Mouse (Mus musculus) midbrain, embryonic 11.5 days (tissue): ENCODE results near the gene Fah. TPM values are rescaled to one million over a fixed set of nuclear protein-coding genes. Genes with fewer than 3 reads are reported as not detected.

Source experiments
- ATAC-seq: fragments of 200-750 bp; cut with Nextera tagmentation; 2 replicates; pipeline ENCODE4 v1.8.0; 2017; ENCODE audit warnings: moderate TSS enrichment, moderate library complexity; ENCODE audit not compliant: low FRiP score
- DNase-seq: peaks from one replicate; pipeline ENCODE4 v3.0.0; 2015; ENCODE audit warnings: low spot score; ENCODE audit errors: missing footprints
- H3K27ac ChIP-seq: fragments of 300-500 bp; sonication (generic); 2 replicates; pipeline ENCODE4 v1.5.1; 2014; ENCODE audit warnings: low read depth, low read length
- H3K27me3 ChIP-seq: fragments of 300-500 bp; sonication (generic); 2 replicates; pipeline ENCODE4 v1.6.1; 2014; ENCODE audit warnings: mild to moderate bottlenecking, low read length, moderate library complexity, mixed read lengths; ENCODE audit not compliant: control insufficient read depth, insufficient read depth
- H3K36me3 ChIP-seq: fragments of 300-500 bp; sonication (generic); 2 replicates; pipeline ENCODE4 v1.6.1; 2014; ENCODE audit warnings: mild to moderate bottlenecking, low read length, moderate library complexity, mixed read lengths; ENCODE audit not compliant: control insufficient read depth, insufficient read depth
- H3K4me1 ChIP-seq: fragments of 300-500 bp; sonication (generic); 2 replicates; pipeline ENCODE4 v1.6.1; 2014; ENCODE audit warnings: low read length; ENCODE audit not compliant: control insufficient read depth, insufficient read depth
- H3K4me2 ChIP-seq: fragments of 300-500 bp; sonication (generic); 2 replicates; pipeline ENCODE4 v1.6.1; 2014; ENCODE audit warnings: mild to moderate bottlenecking, moderate library complexity
- H3K4me3 ChIP-seq: fragments of 300-500 bp; sonication (generic); 2 replicates; pipeline ENCODE4 v1.5.1; 2014; ENCODE audit warnings: low read depth, low read length
- H3K9ac ChIP-seq: fragments of 300-500 bp; sonication (generic); 2 replicates; pipeline ENCODE4 v1.6.1; 2014; ENCODE audit warnings: low read length
- H3K9me3 ChIP-seq: fragments of 300-500 bp; sonication (generic); 2 replicates; pipeline ENCODE4 v1.6.1; 2016; ENCODE audit warnings: low read length; ENCODE audit not compliant: control insufficient read depth
- WGBS: fragments of 180-500 bp; shearing (Covaris S2); extraction: QIAGEN DNeasy Blood & Tissue Kit; methylation state at CpG from one replicate; pipeline ENCODE4 v1.1.7; 2014; 5-methylcytosine and 5-hydroxymethylcytosine counted together
- polyA plus RNA-seq: library from polyadenylated mRNA; unstranded; fragments of >200 nt; fragmentation: Nextera tagmentation; extraction: Ambion mirVana; gene quantifications from 2 replicates; pipeline ENCODE4 v1.2.1, GENCODE M21; 2014

Fah gene
- polyA plus RNA-seq, 1 experiment from 2014 or later: 3.9 TPM

- 84% methylated on average over 3 of the region's 3 CpGs for WGBS
- H3K9ac ChIP-seq: no peak overlapping the region
- no peak overlapping the region for H3K4me2 ChIP-seq
- DNase-seq: no peak
- no peak overlapping the region for H3K27ac ChIP-seq
- no peaks in the 10 kb centered on the region for H3K9me3 ChIP-seq
- no peak for ATAC-seq
- H3K27me3 ChIP-seq: peaks cover 7% of the 10 kb centered on the region; the same call in 1 of the 2 replicates
- H3K36me3 ChIP-seq: no peaks in the 10 kb centered on the region
- H3K4me3 ChIP-seq: no peak overlapping the region
- H3K4me1 ChIP-seq: peaks cover 2% of the 10 kb centered on the region; the same call in 1 of the 2 replicates
Observed at GRCm38 (mm10) chr7:84601331-84601730, 5.2 kb downstream of the Fah start.

- H3K4me3 ChIP-seq: no peak overlapping the region
- no peak overlapping the region for H3K27ac ChIP-seq
- H3K9ac ChIP-seq: no peak overlapping the region
- no peaks in the 10 kb centered on the region for H3K36me3 ChIP-seq
- peaks cover 7% of the 10 kb centered on the region; the same call in 1 of the 2 replicates for H3K27me3 ChIP-seq
- H3K4me1 ChIP-seq: 0 out of 2 replicates have a peak, but pooled peaks cover 2% of the 10 kb centered on the region
- H3K9me3 ChIP-seq: no peaks in the 10 kb centered on the region
- 83% methylated on average over 2 of the region's 2 CpGs for WGBS
- no peak overlapping the region for H3K4me2 ChIP-seq
- DNase-seq (no peak), ATAC-seq (no peak)
Observed at GRCm38 (mm10) chr7:84600631-84601030, 5.9 kb downstream of the Fah start.

- no peaks in the 10 kb centered on the region for H3K9me3 ChIP-seq
- H3K4me1 ChIP-seq: no peaks in the 10 kb centered on the region
- H3K4me2 ChIP-seq: no peak overlapping the region
- no peak for DNase-seq
- no peak overlapping the region for H3K9ac ChIP-seq
- H3K27ac ChIP-seq: no peak overlapping the region
- no peaks in the 10 kb centered on the region for H3K36me3 ChIP-seq
- H3K4me3 ChIP-seq: no peak overlapping the region
- no peak for ATAC-seq
- 89% methylated on average over 3 of the region's 3 CpGs for WGBS
- H3K27me3 ChIP-seq: no peaks in the 10 kb centered on the region
Observed at GRCm38 (mm10) chr7:84596633-84597032, 9.9 kb downstream of the Fah start.

GRCm38 (mm10) chr7:84596002-84596401 lies 10.5 kb downstream of the Fah start:
- Histone ChIP-seq H3K9me3 (no peaks in the 10 kb centered on the region), H3K4me1 (no peaks in the 10 kb centered on the region), H3K4me2 (no peak overlapping the region), H3K4me3 (no peak overlapping the region), H3K36me3 (no peaks in the 10 kb centered on the region), H3K27me3 (no peaks in the 10 kb centered on the region), H3K27ac (no peak overlapping the region), H3K9ac (no peak overlapping the region)
- WGBS: 87% methylated on average over 3 of the region's 3 CpGs
- ATAC-seq: no peak
- no peak for DNase-seq

- no peak overlapping the region for H3K4me3 ChIP-seq
- no peaks in the 10 kb centered on the region for H3K27me3 ChIP-seq
- no peak overlapping the region for H3K9ac ChIP-seq
- no peaks in the 10 kb centered on the region for H3K36me3 ChIP-seq
- no peaks in the 10 kb centered on the region for H3K4me1 ChIP-seq
- H3K4me2 ChIP-seq: no peak overlapping the region
- no peak overlapping the region for H3K27ac ChIP-seq
- DNase-seq (no peak), ATAC-seq (no peak)
- H3K9me3 ChIP-seq: no peaks in the 10 kb centered on the region
Observed at GRCm38 (mm10) chr7:84594917-84595303, 11.6 kb downstream of the Fah start.

GRCm38 (mm10) chr7:84594087-84594916 lies 12.2 kb downstream of the Fah start:
- no peak overlapping the region for H3K9ac ChIP-seq
- H3K4me2 ChIP-seq: no peak overlapping the region
- ATAC-seq: peak; percentile 81
- H3K27me3 ChIP-seq: no peaks in the 10 kb centered on the region
- WGBS: 49% methylated on average over 8 of the region's 8 CpGs
- DNase-seq: peak; percentile 95
- H3K4me3 ChIP-seq: no peak overlapping the region
- H3K27ac ChIP-seq: no peak overlapping the region
- H3K9me3 ChIP-seq: no peaks in the 10 kb centered on the region
- H3K4me1 ChIP-seq: no peaks in the 10 kb centered on the region
- H3K36me3 ChIP-seq: no peaks in the 10 kb centered on the region

GRCm38 (mm10) chr7:84591347-84591746 lies 15.2 kb downstream of the Fah start:
- Histone ChIP-seq H3K4me3 (no peak overlapping the region), H3K9me3 (no peaks in the 10 kb centered on the region), H3K4me1 (peaks cover 3% of the 10 kb centered on the region; the same call in 1 of the 2 replicates), H3K4me2 (no peak overlapping the region), H3K27ac (no peak overlapping the region), H3K9ac (no peak overlapping the region), H3K36me3 (no peaks in the 10 kb centered on the region), H3K27me3 (no peaks in the 10 kb centered on the region)
- ATAC-seq: no peak
- WGBS: 91% methylated on average over 3 of the region's 3 CpGs
- DNase-seq: no peak

GRCm38 (mm10) chr7:84590622-84591021 lies 15.9 kb downstream of the Fah start:
- Histone ChIP-seq H3K36me3 (no peaks in the 10 kb centered on the region), H3K4me1 (peaks cover 3% of the 10 kb centered on the region; the same call in 1 of the 2 replicates), H3K4me2 (no peak overlapping the region), H3K27me3 (no peaks in the 10 kb centered on the region), H3K9me3 (no peaks in the 10 kb centered on the region), H3K4me3 (no peak overlapping the region), H3K27ac (no peak overlapping the region), H3K9ac (no peak overlapping the region)
- ATAC-seq (no peak), DNase-seq (no peak)
- 92% methylated on average over 2 of the region's 2 CpGs for WGBS

- Histone ChIP-seq H3K27me3 (no peaks in the 10 kb centered on the region), H3K4me3 (no peak overlapping the region), H3K4me1 (peaks cover 3% of the 10 kb centered on the region; the same call in 1 of the 2 replicates), H3K27ac (no peak overlapping the region), H3K36me3 (no peaks in the 10 kb centered on the region), H3K9me3 (no peaks in the 10 kb centered on the region), H3K4me2 (no peak overlapping the region), H3K9ac (no peak overlapping the region)
- DNase-seq (no peak), ATAC-seq (no peak; the same call in 1 of the 2 replicates)
- 85% methylated on average over 5 of the region's 5 CpGs for WGBS
Observed at GRCm38 (mm10) chr7:84587101-84587783, 19.3 kb downstream of the Fah start.
